Mouse (Mus musculus) right cerebral cortex, postnatal 36 days (tissue): Measurements from ENCODE around the gene Ces2h.
"Not testable (repeated sequence)": the region's sequence is repeated elsewhere in the genome, so short reads cannot be mapped to it uniquely, and the experiment has no call there.

ENCODE experiments used
- DNase-seq, 2 experiments: peaks; one replicate each; pipeline ENCODE4 v3.0.0; 2022; ENCODE audit warnings: low spot score in 2 of 2, mixed read lengths in 1 of 2

Ces2h gene

DNA sequence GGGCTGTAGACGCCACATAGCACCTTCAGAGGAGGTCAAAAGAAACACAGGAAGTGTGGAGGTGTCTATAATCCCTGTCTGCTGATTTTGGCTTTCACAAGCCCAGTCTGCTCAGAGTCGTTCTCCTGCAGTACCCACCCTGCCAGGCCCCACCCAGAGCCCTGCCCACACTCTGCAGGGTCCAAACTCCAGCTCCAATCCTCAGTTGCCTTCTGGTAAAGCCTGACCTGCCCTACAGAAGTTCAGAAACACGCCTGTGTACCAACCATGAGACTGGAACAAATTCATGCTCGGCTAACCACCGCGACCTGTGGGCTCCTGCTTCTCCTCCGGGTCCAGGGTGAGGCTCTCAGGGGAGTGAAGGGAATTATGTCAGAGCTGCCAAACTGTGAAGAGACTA, at the start of gene Ces2h:
Gene Ces2h (plus strand): TSS at position 268 of the 400 bp plus-strand sequence.
- DNase-seq = no peak

GRCm38 (mm10) chr8:104961537-104961961, 39.1 kb upstream of the Ces2h start, which contains the start of gene Ces2g:
Gene Ces2g (plus strand): TSS chr8:104961718.
- no peak for DNase-seq

DNA sequence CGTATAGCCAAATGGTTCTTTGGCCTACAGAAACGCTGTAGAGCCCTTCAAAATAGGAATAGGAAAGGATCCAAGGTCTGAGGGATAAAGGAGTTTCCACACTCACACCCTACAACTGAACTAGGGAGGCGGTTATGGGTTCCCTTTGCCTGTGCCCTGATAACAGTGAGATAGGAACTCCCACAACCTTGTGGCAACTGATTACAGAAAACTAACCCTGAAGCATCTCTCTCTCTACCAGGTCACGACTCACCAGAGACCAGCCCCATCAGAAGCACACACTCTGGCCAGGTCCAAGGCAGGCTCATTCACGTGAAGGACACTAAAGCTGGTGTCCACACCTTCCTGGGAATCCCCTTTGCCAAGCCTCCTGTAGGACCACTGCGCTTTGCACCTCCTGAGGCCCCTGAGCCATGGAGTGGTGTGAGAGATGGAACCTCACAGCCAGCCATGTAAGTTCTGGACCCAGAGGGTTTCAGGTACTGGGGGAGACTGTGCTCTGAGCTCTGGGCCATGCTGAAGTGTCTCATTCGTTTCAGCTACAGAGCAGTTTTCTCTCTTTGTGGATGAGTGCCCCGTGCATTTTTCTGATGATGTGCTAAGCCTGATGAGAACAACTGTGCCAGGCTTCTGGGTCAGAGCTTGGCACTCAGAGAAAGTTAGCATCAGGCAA, 38.3 kb upstream of the Ces2h start:
- no peak for DNase-seq

DNA sequence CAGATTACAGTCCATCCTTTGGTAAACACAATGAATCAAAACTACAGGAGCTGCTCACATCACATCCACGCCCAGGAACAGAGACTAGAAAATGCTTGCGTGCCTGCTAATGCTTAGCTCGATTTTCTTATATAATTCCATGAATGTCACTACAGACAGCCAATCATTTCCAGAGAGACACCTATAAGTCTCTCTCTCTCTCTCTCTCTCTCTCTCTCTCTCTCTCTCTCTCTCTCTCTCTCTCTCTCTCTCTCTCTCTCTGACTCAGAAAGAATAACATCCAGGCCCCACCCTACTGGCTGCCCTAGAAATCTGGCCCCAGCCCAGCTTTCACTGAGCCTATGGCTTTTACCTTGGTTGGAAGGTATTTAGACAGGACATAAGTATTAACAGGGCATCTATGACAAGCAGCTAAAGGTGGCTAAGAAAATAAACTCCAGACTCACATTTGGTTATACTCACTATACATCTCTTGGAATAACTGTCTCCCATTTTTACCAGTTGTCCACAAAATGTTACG, 37.2 kb upstream of the Ces2h start:
- no peak for DNase-seq

DNA sequence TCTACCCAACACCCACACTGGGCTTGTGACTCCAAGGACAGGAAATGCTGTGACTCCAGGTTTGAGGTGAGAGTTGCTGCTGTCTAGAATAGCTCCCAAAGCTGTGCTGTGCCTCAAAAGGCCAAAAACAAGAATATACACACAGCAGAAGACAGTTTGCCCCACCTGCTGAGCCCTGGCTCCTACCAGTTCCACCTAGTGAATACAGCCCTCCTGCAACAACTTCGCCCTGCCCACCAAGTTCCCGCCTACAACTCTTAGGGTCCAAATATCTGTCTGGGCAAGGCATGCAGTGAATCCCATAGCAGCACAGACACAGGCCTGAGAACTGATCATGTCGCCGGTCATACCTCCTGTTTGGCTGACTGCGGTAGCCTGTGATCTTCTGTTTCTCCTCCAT, 16.5 kb upstream of the Ces2h start:
- no peak for DNase-seq

- DNase-seq = no peak
Measured at GRCm38 (mm10) chr8:104984942-104985341, 15.7 kb upstream of the Ces2h start.

- no peak for DNase-seq
Measured at GRCm38 (mm10) chr8:104998191-104998590, 2.5 kb upstream of the Ces2h start.

DNA sequence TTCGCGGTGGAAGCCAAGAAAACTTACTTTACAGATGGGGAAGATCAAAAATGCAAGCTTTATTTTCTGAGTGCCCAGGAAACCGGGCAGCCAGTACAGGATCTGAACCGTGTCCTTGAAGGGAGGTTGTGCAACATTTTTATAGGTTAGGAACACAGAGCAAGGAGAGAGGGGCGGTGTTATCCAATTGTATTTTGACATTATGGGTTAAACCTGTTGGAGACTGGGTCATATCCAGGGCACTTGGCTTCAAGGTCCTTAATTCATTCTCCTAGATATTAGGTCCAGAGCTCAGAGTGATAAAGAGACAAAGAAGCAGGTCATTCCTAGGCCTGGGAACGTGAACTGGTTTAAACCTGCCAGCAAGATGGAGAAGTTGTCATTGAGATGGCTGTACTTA, 1.5 kb upstream of the Ces2h start:
- DNase-seq = no peak

- no peak for DNase-seq
Measured at GRCm38 (mm10) chr8:105010000-105010399, 9.3 kb downstream of the Ces2h start.

DNA sequence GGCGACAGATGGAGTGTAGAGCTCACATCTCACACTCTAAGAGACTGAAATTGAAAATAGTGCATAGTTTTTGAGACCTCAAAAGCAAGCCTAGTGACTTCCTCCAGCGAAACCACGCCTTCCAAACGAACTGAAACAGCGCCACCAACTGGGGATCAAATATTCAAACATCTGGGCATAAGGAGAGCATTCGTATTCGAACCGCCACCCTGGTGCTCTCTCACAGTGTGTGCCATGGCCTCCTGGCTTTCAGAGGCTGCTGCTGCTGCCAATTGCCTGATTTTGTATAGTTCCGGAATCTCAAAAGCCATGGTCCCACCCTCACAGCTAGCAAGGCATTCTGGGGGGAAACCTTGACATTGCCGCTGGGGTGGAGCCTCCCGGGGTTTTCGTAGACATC, 10.5 kb downstream of the Ces2h start:
- DNase-seq = no peak

GRCm38 (mm10) chr8:105014391-105014790, 13.7 kb downstream of the Ces2h start:
- DNase-seq = no peak

DNA sequence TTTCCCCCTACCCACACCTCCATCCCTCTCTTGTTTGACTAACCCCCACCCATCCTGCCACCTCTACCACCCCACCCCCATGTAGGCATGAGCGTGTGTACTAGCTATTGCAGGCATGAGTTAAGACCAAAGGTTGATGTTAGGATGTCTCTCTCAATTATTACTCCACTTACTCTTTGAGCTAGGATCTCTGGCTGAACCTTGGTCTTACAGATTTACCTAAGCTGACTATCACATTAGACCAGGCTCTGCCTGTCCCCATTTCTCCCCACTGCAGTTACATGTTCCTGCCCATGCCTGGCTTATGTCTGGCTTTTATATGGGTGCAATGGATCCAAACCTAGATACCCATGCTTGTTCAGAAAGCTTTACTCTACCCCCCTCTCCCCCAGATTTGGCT, 21.3 kb downstream of the Ces2h start:
- no peak for DNase-seq

GRCm38 (mm10) chr8:105023087-105023486, 22.4 kb downstream of the Ces2h start:
- DNase-seq = no peak

DNA sequence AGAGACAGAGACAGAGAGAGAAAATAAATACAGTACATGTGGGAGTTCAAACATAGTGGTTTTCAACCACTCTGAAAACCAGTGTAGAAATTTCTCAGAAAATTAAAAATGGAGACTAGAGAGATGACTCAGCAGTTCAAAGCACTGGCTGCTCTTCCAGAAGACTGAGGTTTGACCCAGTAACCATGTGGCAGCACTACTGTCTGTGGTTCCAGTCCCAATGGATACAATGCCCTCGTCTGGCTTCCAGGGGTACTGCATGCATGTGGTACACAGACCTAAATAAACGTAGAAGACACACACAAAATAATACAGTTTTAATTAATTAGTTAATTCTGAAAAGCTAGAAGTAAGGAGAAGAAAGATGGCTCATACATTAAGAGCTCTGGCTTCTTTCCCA, 24.4 kb downstream of the Ces2h start:
- DNase-seq = no peak

GRCm38 (mm10) chr8:105043510-105043909, 42.9 kb downstream of the Ces2h start:
- DNase-seq = no peak

DNA sequence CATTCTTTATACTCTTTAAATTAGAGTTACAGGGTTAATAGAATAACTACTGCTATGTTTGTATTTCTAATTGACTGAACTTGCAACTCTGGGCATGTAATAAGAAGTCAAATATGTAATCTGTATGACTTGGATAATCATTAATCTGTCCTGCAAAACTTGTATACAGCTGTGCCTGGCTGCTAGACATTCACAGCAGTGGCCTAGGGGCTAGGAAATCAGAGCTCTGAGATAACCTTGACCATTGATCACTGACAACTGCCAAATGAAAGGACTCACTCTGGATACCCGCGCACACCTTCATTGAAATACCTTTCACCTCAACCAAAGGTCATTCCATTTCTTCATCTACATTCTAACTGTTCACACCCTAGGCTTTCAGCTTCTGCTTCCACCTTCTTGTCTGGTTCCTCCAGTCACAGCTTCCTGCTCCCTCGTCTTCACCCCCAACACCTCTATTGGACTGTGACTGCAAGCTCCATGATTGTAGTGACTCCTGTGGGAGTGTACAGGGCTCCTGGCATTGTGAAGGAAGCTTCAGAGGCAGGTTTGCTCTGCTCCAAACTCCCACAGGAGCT, 45.3 kb downstream of the Ces2h start:
- DNase-seq = no peak

GRCm38 (mm10) chr8:105048371-105048854, 47.8 kb downstream of the Ces2h start, which contains the start of gene Ces3a:
Gene Ces3a (plus strand): TSS chr8:105048601.
- DNase-seq = no peak

- DNase-seq = no peak
Measured at GRCm38 (mm10) chr8:105056211-105056610, 55.6 kb downstream of the Ces2h start.

GRCm38 (mm10) chr8:105060056-105060455, 59.4 kb downstream of the Ces2h start:
- no peak for DNase-seq

DNA sequence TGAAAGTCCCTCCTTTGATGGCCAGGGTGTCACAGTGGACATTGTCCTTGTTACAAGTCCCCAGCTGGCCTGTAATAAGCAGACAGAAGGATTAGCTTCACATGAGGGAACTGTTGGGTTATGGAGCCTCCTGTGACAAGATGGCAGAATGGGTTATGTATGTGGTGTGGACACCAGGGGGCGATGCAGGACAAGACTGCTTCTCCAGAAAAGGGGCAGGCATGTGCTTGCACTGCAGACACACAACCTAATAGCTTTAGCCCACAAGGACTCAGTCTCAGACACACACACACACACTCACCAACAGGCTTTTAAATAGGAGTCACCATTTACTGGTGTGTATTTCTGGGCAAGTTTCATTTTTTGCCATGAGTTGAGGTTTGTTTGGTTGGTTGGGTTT, 66.1 kb downstream of the Ces2h start:
- DNase-seq = no peak

DNA sequence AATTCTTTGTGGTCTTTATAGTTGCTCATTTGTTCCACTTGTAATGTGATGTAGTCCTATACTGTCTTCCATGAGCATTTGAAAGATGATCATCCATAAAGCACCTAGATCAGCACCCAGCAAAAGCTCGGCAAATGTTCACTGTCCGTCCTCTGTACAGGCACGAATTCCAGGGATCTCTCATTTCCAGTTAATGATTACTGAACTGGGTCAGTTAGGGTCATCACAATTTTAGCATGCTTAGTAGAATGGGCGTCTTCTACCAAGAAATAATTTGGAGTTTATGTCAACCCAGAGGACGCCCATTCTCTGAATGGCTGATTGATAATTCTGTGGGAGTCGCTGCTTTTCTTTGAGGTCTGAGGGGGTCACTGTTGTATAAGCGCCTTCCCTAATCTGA, 67.3 kb downstream of the Ces2h start:
- DNase-seq = not testable (repeated sequence)

DNA sequence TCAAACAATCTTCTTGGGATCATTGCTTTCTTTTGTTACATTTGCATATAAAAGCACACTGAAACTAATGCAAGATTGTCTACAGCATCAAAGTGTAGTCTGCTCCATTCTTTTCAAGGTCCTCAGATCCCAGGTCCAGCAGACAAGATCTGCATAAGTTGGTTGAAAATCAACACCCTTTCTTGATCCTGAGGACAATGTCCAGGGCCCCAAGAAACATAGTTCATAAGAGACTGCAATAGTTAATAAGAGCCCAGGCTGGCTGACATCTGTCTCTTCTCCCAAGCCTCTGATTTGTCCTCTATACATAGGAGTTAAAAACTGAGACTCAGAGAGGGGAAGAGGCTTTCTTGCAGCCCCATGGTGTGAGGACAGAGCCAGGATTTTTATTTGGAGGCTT, 68.3 kb downstream of the Ces2h start:
- no peak for DNase-seq
